12 mouse cellular contexts compared by ENCODE assay signal in genomic region chr6:97130979-97131378, GRCm38 (mm10). TPM values are rescaled to one million over a fixed set of nuclear protein-coding genes. Genes with fewer than 3 reads are reported as not detected.
A peak's percentile ranks its signal among the peaks of the same experiment; 100 is the strongest.
DNase-seq lines count a peak whose midpoint lies in the region; ATAC-seq and TF ChIP-seq lines count a peak whose summit lies in the region.
"Had no signal": no experiment of that assay in that cellular context is flagged by ENCODE, and none has a peak within 500 bp of the region (broad histone marks: within the 10 kb centered on the region; RNA-seq: fewer than 3 reads in every experiment).

No protein-coding gene starts in this region.

- peak; percentile 30 for TF ChIP-seq CTCF in lung, embryonic 14.5 days (IDR thresholded peaks at IDR 0.05; ENCODE audit: low read depth)
- TF ChIP-seq CTCF in ES-Bruce4 (IDR thresholded peaks at IDR 0.05; ENCODE audit: low read depth, low read length) = peak; percentile 77

- H3K9ac ChIP-seq in hindbrain, embryonic 11.5 days (ENCODE audit: low read depth, low read length) = no peak overlapping the region
- no peak overlapping the region for H3K9ac ChIP-seq in hindbrain, embryonic 13.5 days
- no peak overlapping the region for H3K9ac ChIP-seq in lung, embryonic 14.5 days
- no peak overlapping the region for H3K9ac ChIP-seq in ES-Bruce4 (ENCODE audit: low read depth, poor library complexity, severe bottlenecking)
- H3K9ac ChIP-seq: liver, embryonic 13.5 days had no signal

- H3K4me3 ChIP-seq in hindbrain, embryonic 11.5 days (ENCODE audit: low read depth, low read length) = no peak overlapping the region
- H3K4me3 ChIP-seq in hindbrain, embryonic 13.5 days = no peak overlapping the region
- H3K4me3 ChIP-seq in lung, embryonic 14.5 days (ENCODE audit: low read depth, low read length) = no peak overlapping the region
- no peak overlapping the region for H3K4me3 ChIP-seq in ES-Bruce4 (ENCODE audit: low read depth, low read length)
- H3K4me3 ChIP-seq: heart, embryonic 10.5 days; hindbrain, embryonic 10.5 days; liver, embryonic 13.5 days had no signal

- H3K27me3 ChIP-seq in hindbrain, embryonic 11.5 days (ENCODE audit: control insufficient read depth, insufficient read depth, low read length) = no peaks in the 10 kb centered on the region
- no peaks in the 10 kb centered on the region for H3K27me3 ChIP-seq in hindbrain, embryonic 13.5 days
- H3K27me3 ChIP-seq in lung, embryonic 14.5 days (ENCODE audit: insufficient read depth, low read length) = no peaks in the 10 kb centered on the region
- H3K27me3 ChIP-seq in ES-Bruce4 (ENCODE audit: control insufficient read depth, insufficient read depth, low read length, poor library complexity, severe bottlenecking) = no peaks in the 10 kb centered on the region
- H3K27me3 ChIP-seq: liver, embryonic 13.5 days had no signal

- 66% methylated on average over 5 of the region's 5 CpGs for WGBS in hindbrain, embryonic 11.5 days
- 72% methylated on average over 5 of the region's 5 CpGs for WGBS in hindbrain, embryonic 13.5 days
- 67% methylated on average over 5 of the region's 5 CpGs for WGBS in lung, embryonic 14.5 days

- no peak overlapping the region for H3K4me2 ChIP-seq in hindbrain, embryonic 11.5 days (replicated peaks; ENCODE audit: low read depth, low read length)
- H3K4me2 ChIP-seq in hindbrain, embryonic 13.5 days = no peak overlapping the region
- no peak overlapping the region for H3K4me2 ChIP-seq in lung, embryonic 14.5 days
- H3K4me2 ChIP-seq: liver, embryonic 13.5 days had no signal

- no peaks in the 10 kb centered on the region for H3K4me1 ChIP-seq in hindbrain, embryonic 11.5 days (replicated peaks; ENCODE audit: control insufficient read depth, insufficient read depth, low read length)
- 0 out of 2 replicates have a peak, but pooled peaks cover 5% of the 10 kb centered on the region for H3K4me1 ChIP-seq in hindbrain, embryonic 13.5 days (replicated peaks)
- H3K4me1 ChIP-seq in lung, embryonic 14.5 days (ENCODE audit: insufficient read depth) = no peaks in the 10 kb centered on the region
- no peaks in the 10 kb centered on the region for H3K4me1 ChIP-seq in ES-Bruce4 (ENCODE audit: control insufficient read depth, insufficient read depth, low read length)
- H3K4me1 ChIP-seq: heart, embryonic 10.5 days; hindbrain, embryonic 10.5 days; liver, embryonic 13.5 days had no signal

- no peak for TF ChIP-seq POLR2A in ES-Bruce4 (IDR thresholded peaks at IDR 0.05; ENCODE audit: insufficient read depth, low read length)

- no peaks in the 10 kb centered on the region for H3K36me3 ChIP-seq in hindbrain, embryonic 11.5 days (ENCODE audit: control insufficient read depth, insufficient read depth, low read length)
- peaks cover 15% of the 10 kb centered on the region for H3K36me3 ChIP-seq in hindbrain, embryonic 13.5 days
- peaks cover 33% of the 10 kb centered on the region; the same call in 1 of the 2 replicates for H3K36me3 ChIP-seq in lung, embryonic 14.5 days (ENCODE audit: insufficient read depth)
- no peaks in the 10 kb centered on the region for H3K36me3 ChIP-seq in ES-Bruce4 (ENCODE audit: control insufficient read depth, insufficient read depth, low read length, poor library complexity, severe bottlenecking)
- H3K36me3 ChIP-seq: liver, embryonic 13.5 days had no signal

- H3K9me3 ChIP-seq in hindbrain, embryonic 11.5 days (ENCODE audit: control insufficient read depth, low read length) = no peaks in the 10 kb centered on the region
- H3K9me3 ChIP-seq in hindbrain, embryonic 13.5 days = no peaks in the 10 kb centered on the region
- H3K9me3 ChIP-seq in lung, embryonic 14.5 days (ENCODE audit: low read depth, low read length) = no peaks in the 10 kb centered on the region
- H3K9me3 ChIP-seq in ES-Bruce4 (replicated peaks; ENCODE audit: control insufficient read depth, insufficient read depth, low read length, poor library complexity, severe bottlenecking) = no peaks in the 10 kb centered on the region
- H3K9me3 ChIP-seq: heart, embryonic 10.5 days; hindbrain, embryonic 10.5 days; liver, embryonic 13.5 days had no signal

- H3K27ac ChIP-seq in hindbrain, embryonic 11.5 days (ENCODE audit: low read depth, low read length) = no peak overlapping the region
- no peak overlapping the region for H3K27ac ChIP-seq in hindbrain, embryonic 13.5 days
- H3K27ac ChIP-seq in lung, embryonic 14.5 days (ENCODE audit: low read depth) = no peak overlapping the region
- H3K27ac ChIP-seq in ES-Bruce4 (ENCODE audit: insufficient read depth, low read length) = no peak overlapping the region
- H3K27ac ChIP-seq: heart, embryonic 10.5 days; hindbrain, embryonic 10.5 days; liver, embryonic 13.5 days had no signal

- peak; percentile 34 for DNase-seq in hindbrain, embryonic 11.5 days (ENCODE audit: low spot score)
- DNase-seq in lung, embryonic 14.5 days = peak; percentile 15
- no peak for DNase-seq in lung, postnatal 10 days
- DNase-seq in induced T-regulatory cell, adult 2 months (ENCODE audit: low read depth) = peak; percentile 17
- no peak for DNase-seq in thymus, adult 18-20 months
- DNase-seq in thymus, postnatal 36 days = no peak
- DNase-seq: liver, embryonic 13.5 days had no signal

- no peak for ATAC-seq in hindbrain, embryonic 11.5 days (ENCODE audit: low FRiP score)
- no peak for ATAC-seq in hindbrain, embryonic 13.5 days (ENCODE audit: low FRiP score)
- no peak for ATAC-seq in lung, embryonic 14.5 days (ENCODE audit: insufficient read depth)
- ATAC-seq: activated CD4-positive, CD25-positive, alpha-beta regulatory T cell, adult 4 months had no signal

- no peak for TF ChIP-seq EP300 in ES-Bruce4 (IDR thresholded peaks at IDR 0.05; ENCODE audit: insufficient read depth, low read depth, low read length)

RNA-seq across cellular contexts. Expression of gene Eogt, which starts 18.0 kb away (rescaled TPM):
- polyA plus RNA-seq in hindbrain, embryonic 11.5 days (2014; fragmentation: Nextera tagmentation; extraction: Ambion mirVana) = 8.4 and 8.6 TPM in 2 replicates
- 9.3 and 9.7 TPM in 2 replicates for polyA plus RNA-seq in hindbrain, embryonic 13.5 days (2015; fragmentation: Nextera tagmentation; extraction: Ambion mirVana)
- 26.8 and 28.2 TPM in 2 replicates for polyA plus RNA-seq in lung, embryonic 14.5 days (2014; fragmentation: Nextera tagmentation; extraction: Ambion mirVana)
- polyA plus RNA-seq in ES-Bruce4 (2011; ENCODE audit: insufficient read depth, insufficient read length, low read depth, missing spikeins) = 28.2 and 37.9 TPM in 2 replicates

RNA-seq across cellular contexts. Expression of gene Tmf1, which starts 47.9 kb away (rescaled TPM):
- 34.4 and 42.5 TPM in 2 replicates for polyA plus RNA-seq in hindbrain, embryonic 11.5 days (2014; fragmentation: Nextera tagmentation; extraction: Ambion mirVana)
- 43.9 and 44.5 TPM in 2 replicates for polyA plus RNA-seq in hindbrain, embryonic 13.5 days (2015; fragmentation: Nextera tagmentation; extraction: Ambion mirVana)
- polyA plus RNA-seq in lung, embryonic 14.5 days (2014; fragmentation: Nextera tagmentation; extraction: Ambion mirVana) = 30.3 and 32.6 TPM in 2 replicates
- polyA plus RNA-seq in ES-Bruce4 (2011; ENCODE audit: insufficient read depth, insufficient read length, low read depth, missing spikeins) = 39.0 and 52.4 TPM in 2 replicates

Comparison
In these comparisons a context has a peak if more than half of its experiments do, and no peak if none do; other contexts are left out.
1. DNase-seq: peak in hindbrain, embryonic 11.5 days (single experiment), lung, embryonic 14.5 days (single experiment) and induced T-regulatory cell, adult 2 months (single experiment); none in lung, postnatal 10 days (single experiment), thymus, adult 18-20 months (0 of 2) and thymus, postnatal 36 days (0 of 2).